Mouse (Mus musculus): ENCODE measurements around the gene Hipk4. TPM values are rescaled to one million over a fixed set of nuclear protein-coding genes. Genes with fewer than 3 reads are reported as not detected.

The Hipk4 gene
- total RNA-seq, 4 experiments from 2014 or later: 0.14 to 0.16 (median 0.14) TPM; not detected in 1

- no peak for DNase-seq (ENCODE audit: low spot score)
Measured at GRCm38 (mm10) chr7:27540935-27541334, 17.9 kb downstream of the Hipk4 start.

GRCm38 (mm10) chr7:27541431-27541830 lies 18.4 kb downstream of the Hipk4 start:
- DNase-seq (ENCODE audit: low spot score): no peak

- no peak for DNase-seq (ENCODE audit: low spot score)
Measured at GRCm38 (mm10) chr7:27541922-27542321, 18.9 kb downstream of the Hipk4 start.

- DNase-seq (ENCODE audit: low spot score): peak; percentile 76
Measured at GRCm38 (mm10) chr7:27542392-27543033, 19.4 kb downstream of the Hipk4 start.

DNA sequence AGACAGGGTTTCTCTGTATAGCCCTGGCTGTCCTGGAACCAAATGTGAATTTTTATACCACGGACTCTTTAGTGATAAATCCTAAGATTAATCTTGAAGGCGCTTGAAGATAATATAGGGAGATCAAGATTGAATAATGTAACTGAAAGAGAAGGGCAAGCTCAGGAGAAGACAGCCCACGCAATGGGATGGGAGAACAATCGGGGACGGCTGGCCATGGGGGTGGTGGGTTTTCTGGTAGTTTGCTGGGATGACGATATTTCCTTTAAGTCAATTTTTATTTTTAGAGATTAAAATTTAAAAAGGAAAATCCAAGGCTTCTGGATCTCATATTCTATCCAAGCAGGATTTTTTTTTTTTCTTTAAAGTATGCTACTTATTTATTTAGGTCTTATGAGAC lies 20.0 kb downstream of the Hipk4 start:
- no peak for DNase-seq (ENCODE audit: low spot score)

DNA sequence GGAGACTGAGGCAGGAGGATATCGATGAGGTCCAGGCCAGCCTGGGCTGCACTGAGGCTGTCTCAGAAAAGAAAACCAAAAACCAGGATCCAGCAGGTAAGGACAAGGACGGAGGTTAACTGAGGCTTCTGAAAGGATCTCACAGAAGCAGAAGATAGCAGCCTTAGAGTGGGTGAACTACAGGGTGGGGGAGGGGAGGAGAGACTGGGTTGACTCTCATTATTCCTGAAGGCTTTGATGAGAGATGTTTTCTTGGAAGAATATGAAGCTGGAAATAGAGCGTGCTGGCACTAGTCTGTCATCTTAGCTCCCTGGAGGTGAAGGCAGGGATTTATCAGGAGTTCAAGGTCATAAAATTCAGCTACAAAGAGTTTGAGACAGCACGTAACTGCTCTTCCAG lies 20.8 kb downstream of the Hipk4 start:
- no peak for DNase-seq (ENCODE audit: low spot score)

DNA sequence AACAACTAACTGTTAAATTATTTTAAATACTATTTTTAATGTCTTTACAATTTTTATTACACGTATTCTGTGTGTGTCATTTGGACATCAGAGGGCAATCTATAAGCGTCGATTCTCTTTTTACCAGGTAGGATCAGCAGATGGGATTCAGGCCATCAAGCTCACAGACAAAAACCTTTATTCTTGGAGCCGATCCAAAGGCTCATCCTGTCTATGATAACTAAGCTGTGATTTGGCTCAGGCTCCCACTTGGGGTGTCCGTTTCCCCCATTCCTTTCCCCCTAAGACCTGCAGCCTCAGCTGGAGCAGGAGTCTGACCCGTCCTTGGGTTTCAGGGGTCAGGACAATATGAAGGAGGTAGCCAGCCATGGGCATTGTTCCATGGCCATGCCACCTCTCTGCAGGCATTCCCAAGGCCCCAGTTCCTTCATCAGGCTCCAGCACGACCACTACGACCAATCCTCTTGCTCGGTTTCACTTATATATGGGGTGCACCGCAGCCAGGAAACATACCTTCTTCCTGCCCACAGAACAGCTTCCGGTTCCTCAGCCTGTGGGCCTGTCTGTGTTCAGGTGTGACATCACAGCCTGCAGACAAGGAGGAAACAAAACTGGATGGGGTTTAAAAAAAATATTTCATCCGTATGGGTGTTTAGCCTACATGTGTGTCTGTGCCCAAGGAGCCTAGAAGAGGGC lies 21.8 kb downstream of the Hipk4 start:
- DNase-seq (ENCODE audit: low spot score): no peak

DNA sequence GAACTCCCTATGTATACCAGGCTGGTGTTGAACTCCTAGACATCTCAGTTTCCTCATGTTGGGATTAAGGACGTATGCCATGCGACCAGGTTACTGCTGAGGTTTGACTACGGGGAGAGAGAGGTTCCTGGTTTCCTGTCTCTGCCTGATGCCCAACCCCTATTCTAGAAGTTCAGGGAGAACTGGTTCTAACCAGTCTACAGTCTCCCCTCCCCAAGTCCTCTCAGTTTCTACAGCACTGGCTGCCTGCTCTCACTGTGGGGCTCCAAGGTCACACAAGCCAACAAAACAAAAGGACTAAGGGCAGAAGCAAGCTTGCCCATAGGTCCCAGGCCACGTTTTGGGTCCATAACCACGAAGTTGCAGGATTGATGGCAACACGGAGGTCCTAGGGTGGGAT lies 26.5 kb downstream of the Hipk4 start:
- no peak for DNase-seq (ENCODE audit: low spot score)

DNA sequence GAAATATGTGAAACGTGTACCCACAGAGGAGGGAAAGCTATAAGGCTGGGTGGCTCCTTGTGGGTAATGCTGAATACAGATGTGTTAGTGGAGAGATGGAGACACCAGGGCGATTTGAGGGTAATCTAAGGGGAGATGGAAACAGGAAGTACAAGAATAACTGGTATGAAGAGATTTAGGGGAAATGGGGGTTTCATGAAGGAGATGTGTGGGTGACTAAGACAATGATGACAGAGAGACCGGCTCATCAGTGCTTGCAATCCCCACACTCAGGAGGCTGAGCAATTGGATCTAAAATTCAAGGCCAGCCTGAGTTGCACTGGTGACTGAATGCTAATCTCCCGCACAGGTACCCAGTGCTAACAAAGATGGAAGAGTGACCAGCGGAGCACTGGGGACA lies 29.0 kb downstream of the Hipk4 start:
- DNase-seq (ENCODE audit: low spot score): no peak

DNA sequence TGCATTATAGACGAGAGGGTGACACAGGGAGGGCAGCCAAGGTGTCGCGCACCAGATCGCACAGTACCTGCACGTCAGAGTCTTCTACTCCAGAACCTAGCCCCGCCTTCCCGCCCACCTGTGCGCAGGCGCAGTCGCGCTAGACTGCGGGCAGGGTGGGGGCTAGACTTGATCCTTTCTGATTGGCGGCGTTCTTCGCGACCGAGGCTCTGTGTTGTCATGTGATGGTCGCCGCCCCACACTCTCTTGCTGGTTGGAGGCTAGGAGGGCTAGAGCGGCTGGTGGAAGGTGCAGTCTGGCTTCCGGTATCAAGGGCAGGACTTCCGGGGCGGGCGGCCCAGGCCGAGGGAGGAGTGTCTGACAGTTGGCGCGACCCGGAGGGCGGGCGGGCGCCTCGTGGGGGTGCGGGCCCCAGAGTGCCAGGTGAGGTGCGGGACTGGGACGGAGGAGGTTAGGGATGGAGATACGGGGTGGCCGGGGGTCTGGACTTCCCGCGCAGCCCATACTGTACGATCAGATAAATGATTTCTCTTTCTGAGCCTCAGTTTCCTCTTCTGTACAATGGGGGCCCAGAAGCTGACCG lies 30.0 kb downstream of the Hipk4 start, which contains the start of the genes Pld3 and 2310022A10Rik:
TSS of gene Pld3 (minus strand) at position 288 of the 583 bp plus-strand sequence.
TSS of gene 2310022A10Rik (plus strand) at position 303 of the 583 bp plus-strand sequence.
- peak; percentile 95 for DNase-seq (ENCODE audit: low spot score)

DNA sequence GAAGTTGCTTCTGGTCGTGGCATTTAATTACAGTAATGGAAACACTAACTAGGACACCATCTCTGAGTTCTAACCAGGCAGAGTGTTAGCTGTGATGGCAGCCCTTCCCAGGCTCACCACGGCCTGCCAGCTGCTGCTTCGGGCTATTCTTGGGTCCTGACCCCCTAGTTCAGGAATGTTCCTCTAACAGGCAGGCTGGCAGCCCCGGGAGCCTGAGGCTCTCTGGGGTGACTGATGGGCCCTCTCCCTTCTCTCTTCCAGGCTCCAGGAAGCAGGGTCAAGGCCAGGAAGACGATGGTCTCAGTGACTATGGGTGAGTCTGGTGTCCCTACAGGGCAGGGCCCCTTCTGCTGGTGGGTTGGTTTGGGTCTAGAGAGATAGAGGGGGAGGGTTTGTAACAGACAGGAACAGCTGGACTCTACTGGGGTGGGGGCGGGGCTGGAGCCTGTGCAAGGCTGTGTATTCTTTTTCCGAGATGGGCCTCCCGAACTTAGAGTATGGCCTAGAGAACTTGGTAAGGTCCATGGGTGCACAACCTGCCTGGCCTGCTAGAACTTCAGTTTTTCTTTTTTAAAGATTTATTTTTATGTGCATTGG lies 37.3 kb downstream of the Hipk4 start:
- DNase-seq (ENCODE audit: low spot score): peak; percentile 58

- no peak for DNase-seq (ENCODE audit: low spot score)
Measured at GRCm38 (mm10) chr7:27560978-27561377, 37.9 kb downstream of the Hipk4 start.

DNA sequence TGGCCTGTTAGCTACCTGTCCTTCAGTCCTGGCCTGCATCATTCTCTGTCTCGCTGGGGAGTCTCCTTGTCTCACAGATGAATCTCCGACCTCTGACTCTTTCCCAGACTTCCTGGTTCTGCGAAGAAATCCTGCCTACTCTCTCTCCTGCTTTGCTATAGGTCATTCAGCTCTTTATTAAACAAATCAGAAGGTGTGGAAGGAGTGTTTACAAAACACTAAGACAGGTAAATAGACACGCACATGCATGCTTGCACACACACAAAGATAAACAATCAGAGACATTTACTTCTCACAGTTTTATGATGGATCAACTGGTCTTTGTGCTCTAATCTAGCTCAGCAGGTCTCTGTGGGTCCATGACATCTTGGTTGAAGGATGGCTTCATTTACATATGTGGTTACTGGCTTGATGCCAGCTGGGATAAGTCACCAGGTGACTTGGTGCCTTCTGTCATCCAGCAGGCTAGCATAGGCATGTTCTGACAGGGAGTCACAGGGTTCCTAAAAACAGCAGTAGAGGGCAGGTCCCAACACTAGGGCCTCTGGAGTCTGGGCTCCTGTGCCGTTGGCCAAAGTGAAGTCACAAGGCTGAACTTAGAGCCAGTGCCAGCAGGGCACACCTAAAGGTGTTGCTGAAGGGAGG lies 46.6 kb downstream of the Hipk4 start:
- peak; percentile 41 for DNase-seq (ENCODE audit: low spot score)

DNA sequence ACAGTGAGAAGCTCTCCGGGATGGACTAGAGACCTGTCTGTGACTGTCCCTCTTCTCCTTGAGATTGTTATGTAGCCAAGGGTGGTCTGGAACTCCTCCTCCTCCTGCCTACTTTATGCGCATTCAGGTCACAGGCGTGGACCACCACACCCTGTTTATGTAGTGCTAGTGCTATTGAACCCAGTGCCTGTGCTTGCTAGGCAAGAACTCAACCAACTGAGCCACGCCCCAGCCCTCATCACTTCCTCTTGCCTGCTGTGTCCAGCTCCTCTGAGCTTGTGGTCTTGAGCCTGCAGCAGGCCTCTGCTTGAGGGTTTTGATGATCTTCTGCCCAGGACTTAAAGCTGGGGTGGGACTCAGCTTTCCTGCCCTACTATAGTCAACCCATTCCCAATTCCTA lies 49.1 kb downstream of the Hipk4 start:
- DNase-seq (ENCODE audit: low spot score): no peak

- DNase-seq (ENCODE audit: low spot score): no peak
Measured at GRCm38 (mm10) chr7:27574124-27574880, 51.2 kb downstream of the Hipk4 start.

DNA sequence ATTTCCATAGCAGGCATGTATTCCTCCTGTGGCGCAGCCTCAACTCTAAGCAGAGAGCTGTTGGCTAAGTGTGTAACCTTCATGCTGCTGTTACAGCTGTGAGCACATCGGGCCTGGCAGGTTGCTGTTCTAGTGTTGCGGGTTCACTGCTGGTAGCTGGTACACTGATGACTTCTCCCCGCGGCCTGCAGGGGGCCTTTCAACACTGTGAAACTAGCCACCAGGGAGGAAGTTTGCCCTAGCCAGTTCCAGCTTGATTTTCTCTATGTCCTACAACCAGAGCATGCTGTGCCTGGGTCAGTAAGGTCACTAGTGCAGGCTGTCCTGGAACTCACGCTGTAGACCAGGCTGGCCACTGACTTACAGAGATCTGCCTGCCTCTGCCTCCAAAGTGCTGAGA lies 53.8 kb downstream of the Hipk4 start:
- DNase-seq (ENCODE audit: low spot score): no peak

- DNase-seq (ENCODE audit: low spot score): no peak
Measured at GRCm38 (mm10) chr7:27577589-27577988, 54.5 kb downstream of the Hipk4 start.

DNA sequence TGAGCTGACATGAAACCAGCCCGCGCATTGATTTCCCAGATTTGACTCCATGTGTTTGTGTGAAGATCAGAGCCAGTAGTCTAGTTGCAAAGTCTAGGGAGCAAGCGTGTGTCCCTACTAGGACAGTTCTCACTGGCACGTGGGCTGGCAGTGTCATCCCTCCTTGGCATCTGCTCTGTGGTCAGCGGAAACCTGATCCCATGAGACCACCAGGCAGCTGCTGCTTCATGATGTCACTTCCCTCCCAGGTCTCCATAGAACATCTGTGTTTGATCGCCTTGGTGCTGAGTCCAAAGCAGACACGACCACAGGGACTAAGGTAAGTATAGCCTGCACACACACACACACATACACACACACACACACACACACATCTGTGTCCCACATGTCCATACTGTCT lies 55.4 kb downstream of the Hipk4 start:
- no peak for DNase-seq (ENCODE audit: low spot score)

GRCm38 (mm10) chr7:27580380-27581174 lies 57.5 kb downstream of the Hipk4 start:
- DNase-seq (ENCODE audit: low spot score): no peak

Data from heart, adult 8-10 months (tissue).